Mouse (Mus musculus) adrenal gland, postnatal 4 days (tissue): ENCODE results near the gene Irf3. TPM values are rescaled to one million over a fixed set of nuclear protein-coding genes. Genes with fewer than 3 reads are reported as not detected.

ENCODE experiments used
- DNase-seq, 2 experiments: peaks; one replicate each; pipeline ENCODE4 v3.0.0; 2021 to 2022; ENCODE audit warnings: low spot score in 2 of 2, mixed read lengths in 2 of 2
- total RNA-seq, 2 experiments: library from RNA; stranded (reverse); gene quantifications; 2 replicates each; pipeline ENCODE4 v1.2.3; 2021

Irf3 gene
- total RNA-seq, 2 experiments from 2014 or later = 106 to 111 TPM

GRCm38 (mm10) chr7:44973415-44974130 lies 23.9 kb upstream of the Irf3 start:
- DNase-seq = no peak

GRCm38 (mm10) chr7:44974383-44975116 lies 22.9 kb upstream of the Irf3 start, which contains the start of gene Cpt1c:
Gene Cpt1c, minus strand, starts transcription at chr7:44974851.
- DNase-seq = peak; percentile 47 to 59

- no peak for DNase-seq
These were observed 22.4 kb upstream of the Irf3 start for GRCm38 (mm10) chr7:44975117-44975419.

GRCm38 (mm10) chr7:44978300-44978699 lies 19.1 kb upstream of the Irf3 start:
- no peak for DNase-seq

- no peak for DNase-seq
These were observed 15.9 kb upstream of the Irf3 start for GRCm38 (mm10) chr7:44981539-44981938.

- DNase-seq = peak; percentile 75 to 80
These were observed 14.4 kb upstream of the Irf3 start for GRCm38 (mm10) chr7:44983085-44983484.

GRCm38 (mm10) chr7:44983944-44984832 lies 13.3 kb upstream of the Irf3 start:
- DNase-seq = no peak

- no peak for DNase-seq
These were observed 12.6 kb upstream of the Irf3 start for GRCm38 (mm10) chr7:44984833-44985164.

- peak; percentile 35 to 53 for DNase-seq
These were observed 11.8 kb upstream of the Irf3 start for GRCm38 (mm10) chr7:44985595-44986191.

GRCm38 (mm10) chr7:44986192-44986878 lies 11.1 kb upstream of the Irf3 start, which contains the start of gene Prmt1:
Gene Prmt1, minus strand, starts transcription at chr7:44986568.
- DNase-seq = peak; percentile 77 to 92

GRCm38 (mm10) chr7:44986879-44987718 lies 10.3 kb upstream of the Irf3 start:
- DNase-seq = no peak

GRCm38 (mm10) chr7:44996672-44997071 lies 776 bp upstream of the Irf3 start:
- no peak for DNase-seq

- DNase-seq = no peak
These were observed 536 bp downstream of the Irf3 start for GRCm38 (mm10) chr7:44997940-44998428.

GRCm38 (mm10) chr7:44998501-44998955 lies 1.1 kb downstream of the Irf3 start, which contains the start of gene Bcl2l12:
Gene Bcl2l12, minus strand, starts transcription at chr7:44998712.
- DNase-seq = no peak

GRCm38 (mm10) chr7:44999753-45000152 lies 2.3 kb downstream of the Irf3 start:
- no peak for DNase-seq

GRCm38 (mm10) chr7:45000539-45001114 lies 3.2 kb downstream of the Irf3 start:
- DNase-seq = no peak

- DNase-seq = no peak
These were observed 5.0 kb downstream of the Irf3 start for GRCm38 (mm10) chr7:45002440-45002839.

GRCm38 (mm10) chr7:45004546-45004945 lies 7.1 kb downstream of the Irf3 start:
- no peak for DNase-seq
